Mouse (Mus musculus) lung, postnatal 0 days (tissue): ENCODE results near the gene Tmem176b. TPM values are rescaled to one million over a fixed set of nuclear protein-coding genes. Genes with fewer than 3 reads are reported as not detected.

Source experiments
- ATAC-seq: fragments of 200-750 bp; cut with Nextera tagmentation; 2 replicates; pipeline ENCODE4 v1.8.0; 2017; ENCODE audit warnings: moderate library complexity
- DNase-seq: peaks from one replicate; pipeline ENCODE4 v3.0.0-alpha.2; 2016; ENCODE audit warnings: low spot score
- H3K27ac ChIP-seq: fragments of 300-500 bp; sonication (generic); 2 replicates; pipeline ENCODE4 v1.5.1; 2014; ENCODE audit warnings: antibody characterized with exemption, mild to moderate bottlenecking, low read length, mixed read lengths
- H3K27me3 ChIP-seq: fragments of 300-500 bp; sonication (generic); replicated peaks from 2 replicates; pipeline ENCODE4 v1.6.1; 2014; ENCODE audit warnings: low read length, mixed read lengths; ENCODE audit not compliant: insufficient read depth
- H3K36me3 ChIP-seq: fragments of 300-500 bp; sonication (generic); 2 replicates; pipeline ENCODE4 v1.6.1; 2014; ENCODE audit warnings: low read length, mixed read lengths; ENCODE audit not compliant: insufficient read depth
- H3K4me1 ChIP-seq: fragments of 300-500 bp; sonication (generic); 2 replicates; pipeline ENCODE4 v1.6.1; 2014; ENCODE audit warnings: antibody characterized with exemption, low read depth, low read length, mixed read lengths; ENCODE audit not compliant: insufficient read depth
- H3K4me2 ChIP-seq: fragments of 300-500 bp; sonication (generic); replicated peaks from 2 replicates; pipeline ENCODE4 v1.6.1; 2014; ENCODE audit warnings: low read depth, mild to moderate bottlenecking, low read length, moderate library complexity, mixed read lengths
- H3K4me3 ChIP-seq: fragments of 300-500 bp; sonication (generic); 2 replicates; pipeline ENCODE4 v1.5.1; 2014; ENCODE audit warnings: low read depth, low read length
- H3K9ac ChIP-seq: fragments of 300-500 bp; sonication (generic); replicated peaks from 2 replicates; pipeline ENCODE4 v1.6.1; 2014; ENCODE audit warnings: low read depth, mild to moderate bottlenecking
- H3K9me3 ChIP-seq: fragments of 300-500 bp; sonication (generic); 2 replicates; pipeline ENCODE4 v1.6.1; 2016; ENCODE audit warnings: low read length, mixed read lengths
- CTCF ChIP-seq: IDR thresholded peaks from 2 replicates; pipeline ENCODE4 v1.5.1; 2016; ENCODE audit warnings: antibody characterized with exemption, mild to moderate bottlenecking
- EP300 ChIP-seq: IDR thresholded peaks from 2 replicates; pipeline ENCODE4 v1.6.1; 2016; ENCODE audit warnings: antibody characterized with exemption, mild to moderate bottlenecking, control low read depth
- WGBS: fragments of 180-500 bp; shearing (Covaris S2); extraction: QIAGEN DNeasy Blood & Tissue Kit; methylation state at CpG from one replicate; pipeline ENCODE4 v1.1.7; 2014; 5-methylcytosine and 5-hydroxymethylcytosine counted together
- polyA plus RNA-seq: library from polyadenylated mRNA; unstranded; fragments of >200 nt; fragmentation: Nextera tagmentation; extraction: Ambion mirVana; gene quantifications from 2 replicates; pipeline ENCODE4 v1.2.1, GENCODE M21; 2015

Gene Tmem176b
- polyA plus RNA-seq, 1 experiment from 2014 or later, result 806 TPM

- no peaks in the 10 kb centered on the region for H3K4me1 ChIP-seq
- peak; percentile 83 for ATAC-seq
- 1% methylated on average over 28 of the region's 29 CpGs for WGBS
Measured at GRCm38 (mm10) chr6:48851820-48852491, 10.7 kb upstream of the Tmem176b start.

GRCm38 (mm10) chr6:48845086-48845485 is 3.8 kb upstream of the Tmem176b start:
- DNase-seq, result no peak
- H3K27ac ChIP-seq, result no peak overlapping the region
- H3K9me3 ChIP-seq, result no peaks in the 10 kb centered on the region
- 66% methylated on average over 4 of the region's 4 CpGs for WGBS
- no peak overlapping the region for H3K4me3 ChIP-seq
- H3K9ac ChIP-seq, result no peak overlapping the region
- H3K4me2 ChIP-seq, result no peak overlapping the region
- TF ChIP-seq EP300, result no peak
- TF ChIP-seq CTCF, result no peak
- peaks cover 14% of the 10 kb centered on the region; the same call in 1 of the 2 replicates for H3K4me1 ChIP-seq
- no peak for ATAC-seq
- H3K27me3 ChIP-seq, result no peaks in the 10 kb centered on the region
- peaks cover 11% of the 10 kb centered on the region; the same call in 1 of the 2 replicates for H3K36me3 ChIP-seq

More at GRCm38 (mm10) chr6:48851820-48852491, 10.7 kb upstream of the Tmem176b start:
- no peaks in the 10 kb centered on the region for H3K27me3 ChIP-seq
- H3K9me3 ChIP-seq, result no peaks in the 10 kb centered on the region
- H3K4me3 ChIP-seq, result peak overlapping the region; percentile 33
- H3K27ac ChIP-seq, result peak overlapping the region; percentile 85
- H3K36me3 ChIP-seq, result no peaks in the 10 kb centered on the region
- DNase-seq, result peak; percentile 86
- H3K4me2 ChIP-seq, result peak overlapping the region; percentile 56
- TF ChIP-seq EP300 (no peak), CTCF (no peak)
- H3K9ac ChIP-seq, result peak overlapping the region; percentile 32; the same call in 1 of the 2 replicates

GRCm38 (mm10) chr6:48842111-48842842 is 981 bp upstream of the Tmem176b start:
- TF ChIP-seq CTCF (peak; percentile 74), EP300 (no peak)
- Histone ChIP-seq H3K4me1 (peaks cover 14% of the 10 kb centered on the region; the same call in 1 of the 2 replicates), H3K27ac (peak overlapping the region; percentile 96), H3K9me3 (no peaks in the 10 kb centered on the region), H3K4me3 (peak overlapping the region; percentile 56), H3K9ac (peak overlapping the region; percentile 53), H3K4me2 (peak overlapping the region; percentile 62), H3K27me3 (no peaks in the 10 kb centered on the region), H3K36me3 (peaks cover 11% of the 10 kb centered on the region; the same call in 1 of the 2 replicates)
- DNase-seq (peak; percentile 60), ATAC-seq (no peak)
- 27% methylated on average over 11 of the region's 11 CpGs for WGBS

DNA sequence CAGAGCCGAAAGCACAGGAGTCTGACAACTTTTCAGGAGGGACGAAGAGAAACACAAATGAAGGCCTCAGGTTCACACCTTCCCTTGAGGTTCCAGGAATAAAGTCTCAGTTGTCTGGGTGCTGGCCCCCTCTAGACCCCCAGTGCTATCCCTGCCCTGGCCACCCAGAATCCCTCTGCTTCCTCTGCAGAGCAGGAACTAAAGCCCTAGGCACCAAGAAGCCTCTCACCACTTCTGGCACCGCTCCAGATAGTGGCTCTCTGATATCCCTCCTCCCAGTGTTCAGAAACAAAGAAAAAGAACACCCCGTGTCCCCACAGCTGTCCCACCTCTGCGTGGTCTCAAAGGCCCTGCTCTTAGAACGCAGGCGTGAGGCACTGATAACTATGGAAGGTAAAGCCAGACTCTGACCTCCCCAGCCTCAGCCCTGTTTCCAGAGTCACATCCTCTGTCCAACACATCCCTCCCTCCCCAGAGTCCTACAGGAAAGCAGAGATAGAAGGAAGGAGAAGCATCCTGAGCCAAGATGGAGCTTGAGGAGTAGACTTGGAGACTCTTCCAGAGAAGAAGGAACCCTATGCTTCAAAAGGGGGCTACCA is 826 bp downstream of the Tmem176b start, which contains the start of gene Tmem176a:
Tmem176a (plus strand) TSS at position 549 of the 599 bp plus-strand sequence.
- DNase-seq, result peak; percentile 73
- H3K4me3 ChIP-seq, result peak within 1 kb of the TSS; percentile 56
- TF ChIP-seq EP300, result no peak
- TF ChIP-seq CTCF, result no peak
- peaks cover 16% of the 10 kb centered on the region; the same call in 1 of the 2 replicates for H3K4me1 ChIP-seq
- peak within 1 kb of the TSS; percentile 62 for H3K4me2 ChIP-seq
- peak within 1 kb of the TSS; percentile 96 for H3K27ac ChIP-seq
- peaks cover 21% of the 10 kb centered on the region; the same call in 1 of the 2 replicates for H3K36me3 ChIP-seq
- H3K9ac ChIP-seq, result peak within 1 kb of the TSS; percentile 69
- H3K27me3 ChIP-seq, result no peaks in the 10 kb centered on the region
- ATAC-seq, result peak; percentile 25
- no peaks in the 10 kb centered on the region for H3K9me3 ChIP-seq
- WGBS, result 5% methylated on average over 7 of the region's 7 CpGs

- peaks cover 27% of the 10 kb centered on the region for H3K36me3 ChIP-seq
- WGBS, result 54% methylated on average over 6 of the region's 6 CpGs
- peak overlapping the region; percentile 62 for H3K4me2 ChIP-seq
- H3K4me1 ChIP-seq, result peaks cover 16% of the 10 kb centered on the region; the same call in 1 of the 2 replicates
- DNase-seq (no peak), ATAC-seq (no peak)
- H3K9ac ChIP-seq, result no peak overlapping the region
- H3K4me3 ChIP-seq, result peak overlapping the region; percentile 8; the same call in 1 of the 2 replicates
- TF ChIP-seq CTCF (no peak), EP300 (no peak)
- H3K27ac ChIP-seq, result no peak overlapping the region
- H3K9me3 ChIP-seq, result no peaks in the 10 kb centered on the region
- no peaks in the 10 kb centered on the region for H3K27me3 ChIP-seq
Measured at GRCm38 (mm10) chr6:48838321-48839080, 2.8 kb downstream of the Tmem176b start.
